In genomic region chr6:108130718-108131117, GRCm38 (mm10) we compare ENCODE assay signal across 18 mouse cellular contexts. TPM values are rescaled to one million over a fixed set of nuclear protein-coding genes. Genes with fewer than 3 reads are reported as not detected.
DNase-seq lines count a peak whose midpoint lies in the region; TF ChIP-seq lines count a peak whose summit lies in the region.
"Had no signal": no experiment of that assay in that cellular context is flagged by ENCODE, and none has a peak within 500 bp of the region (broad histone marks: within the 10 kb centered on the region; RNA-seq: fewer than 3 reads in every experiment).

No protein-coding gene starts in this region.

- intact Hi-C loops in left cerebral cortex, postnatal 4 days (cut with DNase I), result no loop called here
- intact Hi-C loops in left cerebral cortex, adult 2 months (cut with DNase I), result loop anchor here (2.0 to 5.0 kb wide), 4 partner anchors 56 to 192 kb away; partner anchors contain the start of gene Itpr1

- peak overlapping the region; percentile 77; the same call in 1 of the 2 replicates for H3K27ac ChIP-seq in left cerebral cortex, adult 2 months
- H3K27ac ChIP-seq: embryonic facial prominence, embryonic 13.5 days; forebrain, embryonic 12.5 days; heart, adult 2 months; hindbrain, embryonic 15.5 days had no signal

- DNase-seq in cerebellum, adult 9-10 months, result peak; percentile 31
- no peak for DNase-seq in cerebellum, adult 11 months
- peak; percentile 52 to 66 for DNase-seq in frontal cortex, adult 2 months (ENCODE audit: extremely low spot score in 1 of 2, low spot score in 1 of 2)
- no peak for DNase-seq in frontal cortex, postnatal 25 days (ENCODE audit: low spot score in 2 of 2)
- peak; percentile 31 for DNase-seq in left cerebral cortex, adult 18-20 months (ENCODE audit: low spot score in 2 of 2)
- no peak for DNase-seq in left cerebral cortex, postnatal 4 days
- no peak for DNase-seq in left cerebral cortex, adult 2 months (ENCODE audit: extremely low spot score in 1 of 2, low spot score in 2 of 2)
- DNase-seq in thymus, postnatal 14 days, result no peak
- DNase-seq: adrenal gland, postnatal 14 days; cerebellum, adult 9-11 months; cerebellum, postnatal 36 days; gastrocnemius, postnatal 10 days; heart, adult 2 months; heart, postnatal 36 days had no signal

- TF ChIP-seq CTCF in left cerebral cortex, adult 2 months (IDR thresholded peaks at IDR 0.05), result no peak

- no peak overlapping the region for H3K4me3 ChIP-seq in left cerebral cortex, adult 2 months
- H3K4me3 ChIP-seq: embryonic facial prominence, embryonic 13.5 days; forebrain, embryonic 12.5 days; heart, adult 2 months; heart, embryonic 12.5 days; hindbrain, embryonic 15.5 days had no signal

RNA-seq across cellular contexts. Expression of gene Sumf1, which starts 54.7 kb away (rescaled TPM):
- polyA plus RNA-seq in frontal cortex, adult 2 months (2012; rRNA removed), result 15.9 and 18.7 TPM in 2 replicates
- total RNA-seq in left cerebral cortex, adult 18-20 months (2021), result 10 to 100 TPM; 22.4 to 23.8 TPM
- 10 to 100 TPM; 10.4 to 12.4 TPM for total RNA-seq in left cerebral cortex, postnatal 4 days (2021)
- total RNA-seq in left cerebral cortex, adult 2 months (2021), result 10 to 100 TPM; 22.4 to 24.1 TPM

Comparison
In these comparisons a context has a peak if more than half of its experiments do, and no peak if none do; other contexts are left out.
1. DNase-seq: peak in cerebellum, adult 9-10 months (single experiment), frontal cortex, adult 2 months (2 of 2) and left cerebral cortex, adult 18-20 months (2 of 2); none in cerebellum, adult 11 months (single experiment), frontal cortex, postnatal 25 days (0 of 2), left cerebral cortex, postnatal 4 days (single experiment), left cerebral cortex, adult 2 months (0 of 2) and thymus, postnatal 14 days (single experiment).